Mouse (Mus musculus): ENCODE measurements around the gene Xntrpc. TPM values are rescaled to one million over a fixed set of nuclear protein-coding genes. Genes with fewer than 3 reads are reported as not detected.
A peak's percentile ranks its signal among the peaks of the same experiment; 100 is the strongest.

Xntrpc gene
- polyA plus RNA-seq, 1 experiment, result 1.9 TPM

DNA sequence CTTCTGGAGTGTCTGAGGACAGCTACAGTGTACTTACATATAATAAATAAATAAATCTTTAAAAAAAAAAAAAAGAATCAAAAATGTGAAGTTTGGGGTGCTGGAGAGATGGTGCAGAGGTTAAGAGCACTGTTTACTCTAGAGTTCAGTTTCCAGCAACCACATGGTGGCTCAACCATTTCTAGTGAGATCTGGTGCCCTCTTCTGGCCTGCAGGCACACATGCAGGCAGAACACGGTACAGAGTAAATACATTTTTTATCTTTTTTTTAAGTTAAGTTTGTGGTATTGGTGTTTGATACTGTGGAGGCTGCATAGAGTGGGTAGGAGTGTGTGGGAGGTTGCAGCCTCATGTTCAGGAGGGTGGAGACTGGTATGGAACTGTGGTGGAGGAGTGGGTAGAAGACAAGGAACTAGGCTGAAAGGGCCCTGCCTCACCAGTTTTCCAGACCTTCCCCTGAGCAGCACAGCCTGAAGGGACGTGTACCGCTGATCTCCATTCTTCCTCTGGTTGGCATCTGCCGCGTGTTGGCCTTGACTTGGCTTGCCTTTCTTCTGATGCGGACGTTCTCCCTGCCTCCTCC is 11.3 kb downstream of the Xntrpc start:
- H3K4me1 ChIP-seq (ENCODE audit: control insufficient read depth, insufficient read depth, low read length), result no peaks in the 10 kb centered on the region
- TF ChIP-seq POLR2A (IDR thresholded peaks at IDR 0.05; ENCODE audit: extremely low read depth, insufficient read depth, low read length) (no peak), CTCF (IDR thresholded peaks at IDR 0.05; ENCODE audit: extremely low read depth, insufficient read depth, low read length) (peak; percentile 50)
- H3K27ac ChIP-seq (ENCODE audit: insufficient read depth, low read length), result no peak overlapping the region
- H3K4me3 ChIP-seq (ENCODE audit: insufficient read depth, low read length), result no peak overlapping the region

DNA sequence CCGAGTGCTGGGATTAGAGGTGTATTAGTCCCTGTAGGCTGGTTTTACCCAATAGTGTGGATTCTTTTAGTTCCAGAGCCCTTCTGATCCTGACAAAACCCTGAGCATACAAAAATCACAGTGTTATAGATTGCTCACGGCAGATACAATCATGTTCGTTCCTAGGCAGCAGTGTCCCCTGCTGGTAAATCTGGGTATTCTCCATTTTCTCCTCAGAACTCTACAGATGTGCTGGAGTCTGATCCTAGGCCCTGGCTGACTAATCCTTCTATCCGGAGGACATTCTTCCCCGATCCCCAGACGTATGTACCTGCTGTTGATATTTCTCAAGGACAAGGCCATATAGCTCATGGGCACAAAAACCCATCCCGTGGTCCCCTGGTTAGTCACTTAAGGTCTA is 13.0 kb downstream of the Xntrpc start:
- Histone ChIP-seq H3K4me1 (ENCODE audit: control insufficient read depth, insufficient read depth, low read length) (no peaks in the 10 kb centered on the region), H3K27ac (ENCODE audit: insufficient read depth, low read length) (no peak overlapping the region), H3K4me3 (ENCODE audit: insufficient read depth, low read length) (no peak overlapping the region)
- TF ChIP-seq CTCF (IDR thresholded peaks at IDR 0.05; ENCODE audit: extremely low read depth, insufficient read depth, low read length) (peak; percentile 68), POLR2A (IDR thresholded peaks at IDR 0.05; ENCODE audit: extremely low read depth, insufficient read depth, low read length) (no peak)

DNA sequence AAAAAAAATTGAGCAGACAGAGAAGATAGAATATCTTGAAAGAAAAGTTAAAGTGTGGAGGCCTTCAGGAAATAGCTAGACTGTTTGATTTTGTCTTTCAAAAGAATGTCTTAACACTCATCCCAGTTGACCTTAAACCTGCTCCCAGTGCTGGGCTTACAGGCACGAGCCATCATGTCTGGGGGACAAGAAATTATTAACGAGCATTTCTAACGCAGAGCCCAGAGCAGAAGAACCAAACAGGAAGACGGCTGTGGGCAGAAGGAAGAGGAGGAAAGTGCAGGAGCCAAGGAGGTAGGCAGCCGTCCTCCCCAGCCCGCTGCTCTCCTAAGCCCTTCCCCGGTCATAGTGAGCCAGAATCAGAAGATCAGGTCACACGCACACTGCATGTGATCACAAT is 14.8 kb downstream of the Xntrpc start:
- no peaks in the 10 kb centered on the region for H3K4me1 ChIP-seq (ENCODE audit: control insufficient read depth, insufficient read depth, low read length)
- no peak overlapping the region for H3K4me3 ChIP-seq (ENCODE audit: insufficient read depth, low read length)
- TF ChIP-seq POLR2A (IDR thresholded peaks at IDR 0.05; ENCODE audit: extremely low read depth, insufficient read depth, low read length) (no peak), CTCF (IDR thresholded peaks at IDR 0.05; ENCODE audit: extremely low read depth, insufficient read depth, low read length) (no peak)
- no peak overlapping the region for H3K27ac ChIP-seq (ENCODE audit: insufficient read depth, low read length)

DNA sequence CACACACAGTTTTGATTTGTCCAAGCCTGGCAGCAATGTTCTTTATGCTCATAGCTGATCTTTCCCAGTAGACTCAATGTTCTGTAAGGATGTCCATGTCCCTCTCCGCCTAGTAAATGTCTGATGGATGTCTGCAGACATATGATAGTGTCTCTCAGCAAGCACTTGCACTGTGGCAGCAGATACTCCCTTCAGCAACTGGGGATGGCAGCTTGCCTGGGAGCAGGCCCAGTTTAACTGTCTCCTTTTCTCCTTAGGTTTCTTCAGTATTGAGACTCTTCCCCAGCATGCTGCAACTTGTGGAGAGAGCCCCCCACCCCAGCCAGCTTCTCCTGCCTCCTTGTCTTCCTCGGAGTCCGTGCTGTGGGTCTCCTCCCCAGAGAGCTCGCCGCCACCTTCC is 16.3 kb downstream of the Xntrpc start:
- Histone ChIP-seq H3K27ac (ENCODE audit: insufficient read depth, low read length) (no peak overlapping the region), H3K4me3 (ENCODE audit: insufficient read depth, low read length) (no peak overlapping the region), H3K4me1 (ENCODE audit: control insufficient read depth, insufficient read depth, low read length) (no peaks in the 10 kb centered on the region)
- no peak for TF ChIP-seq POLR2A (IDR thresholded peaks at IDR 0.05; ENCODE audit: extremely low read depth, insufficient read depth, low read length)
- no peak for TF ChIP-seq CTCF (IDR thresholded peaks at IDR 0.05; ENCODE audit: extremely low read depth, insufficient read depth, low read length)

DNA sequence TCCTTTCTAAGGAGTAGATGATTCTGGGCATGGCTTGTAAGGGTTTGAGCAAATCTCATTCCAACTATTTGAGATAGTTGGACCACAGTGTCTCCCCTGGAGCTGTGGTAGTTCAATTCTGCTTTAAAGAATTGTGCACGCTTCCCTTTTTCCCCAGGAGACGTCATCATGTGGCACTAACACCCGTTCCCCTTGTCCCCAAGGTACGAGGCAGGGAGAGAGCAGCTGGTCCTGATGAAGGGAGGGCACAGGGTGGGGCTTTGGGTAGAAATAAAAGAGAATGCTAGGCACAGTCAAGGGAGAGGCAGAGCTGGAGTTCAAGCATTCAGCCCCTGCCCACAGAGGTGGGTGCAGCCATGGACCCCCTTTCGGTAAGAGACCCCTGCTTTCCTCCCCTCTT is 17.3 kb downstream of the Xntrpc start, which contains the start of gene Trpc2:
TSS of gene Trpc2 (plus strand) at position 301 of the 400 bp plus-strand sequence.
- no peak for TF ChIP-seq POLR2A (IDR thresholded peaks at IDR 0.05; ENCODE audit: extremely low read depth, insufficient read depth, low read length)
- no peak for TF ChIP-seq CTCF (IDR thresholded peaks at IDR 0.05; ENCODE audit: extremely low read depth, insufficient read depth, low read length)
- Histone ChIP-seq H3K4me1 (ENCODE audit: control insufficient read depth, insufficient read depth, low read length) (no peaks in the 10 kb centered on the region), H3K4me3 (ENCODE audit: insufficient read depth, low read length) (no peak within 1 kb of the TSS), H3K27ac (ENCODE audit: insufficient read depth, low read length) (no peak within 1 kb of the TSS)

DNA sequence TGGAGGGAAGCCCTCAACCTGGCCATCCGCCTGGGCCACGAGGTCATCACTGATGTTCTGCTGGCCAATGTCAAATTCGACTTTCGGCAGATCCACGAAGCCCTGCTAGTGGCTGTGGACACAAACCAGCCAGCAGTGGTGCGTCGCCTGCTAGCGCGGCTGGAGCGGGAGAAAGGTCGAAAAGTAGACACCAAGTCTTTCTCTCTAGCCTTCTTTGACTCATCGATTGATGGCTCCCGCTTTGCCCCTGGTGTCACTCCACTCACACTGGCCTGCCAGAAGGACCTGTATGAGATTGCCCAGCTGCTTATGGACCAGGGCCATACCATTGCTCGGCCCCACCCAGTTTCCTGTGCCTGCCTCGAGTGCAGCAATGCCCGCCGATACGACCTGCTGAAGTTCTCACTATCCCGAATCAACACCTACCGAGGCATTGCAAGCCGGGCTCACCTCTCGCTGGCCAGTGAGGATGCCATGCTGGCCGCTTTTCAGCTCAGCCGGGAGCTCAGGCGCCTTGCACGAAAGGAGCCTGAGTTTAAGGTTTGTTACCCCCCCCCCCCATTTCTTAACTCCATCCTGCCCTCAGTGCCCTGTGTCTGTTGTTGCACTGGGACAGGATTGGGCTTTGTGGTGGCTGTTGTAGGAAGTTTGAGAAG is 18.7 kb downstream of the Xntrpc start:
- Histone ChIP-seq H3K27ac (ENCODE audit: insufficient read depth, low read length) (no peak overlapping the region), H3K4me3 (ENCODE audit: insufficient read depth, low read length) (no peak overlapping the region), H3K4me1 (ENCODE audit: control insufficient read depth, insufficient read depth, low read length) (no peaks in the 10 kb centered on the region)
- TF ChIP-seq POLR2A (IDR thresholded peaks at IDR 0.05; ENCODE audit: extremely low read depth, insufficient read depth, low read length) (no peak), CTCF (IDR thresholded peaks at IDR 0.05; ENCODE audit: extremely low read depth, insufficient read depth, low read length) (no peak)

DNA sequence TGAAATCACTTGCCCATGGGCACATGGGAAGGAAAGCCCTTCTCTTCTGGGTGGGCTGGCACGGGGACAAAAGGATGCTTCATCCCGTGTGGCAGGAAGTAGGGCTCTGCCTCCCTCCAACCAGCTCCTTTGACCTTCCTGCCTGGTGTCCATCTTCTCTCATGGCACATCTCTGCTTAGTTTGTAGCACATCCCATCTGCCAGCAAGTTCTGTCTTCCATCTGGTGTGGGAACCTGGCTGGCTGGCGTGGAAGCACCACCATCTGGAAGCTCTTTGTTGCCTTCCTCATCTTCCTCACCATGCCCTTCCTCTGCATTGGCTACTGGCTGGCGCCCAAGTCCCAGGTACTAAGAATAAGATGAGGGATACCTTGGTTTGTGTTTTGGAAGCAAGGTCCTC is 21.8 kb downstream of the Xntrpc start:
- TF ChIP-seq POLR2A (IDR thresholded peaks at IDR 0.05; ENCODE audit: extremely low read depth, insufficient read depth, low read length) (no peak), CTCF (IDR thresholded peaks at IDR 0.05; ENCODE audit: extremely low read depth, insufficient read depth, low read length) (no peak)
- Histone ChIP-seq H3K4me1 (ENCODE audit: control insufficient read depth, insufficient read depth, low read length) (no peaks in the 10 kb centered on the region), H3K27ac (ENCODE audit: insufficient read depth, low read length) (no peak overlapping the region), H3K4me3 (ENCODE audit: insufficient read depth, low read length) (no peak overlapping the region)

DNA sequence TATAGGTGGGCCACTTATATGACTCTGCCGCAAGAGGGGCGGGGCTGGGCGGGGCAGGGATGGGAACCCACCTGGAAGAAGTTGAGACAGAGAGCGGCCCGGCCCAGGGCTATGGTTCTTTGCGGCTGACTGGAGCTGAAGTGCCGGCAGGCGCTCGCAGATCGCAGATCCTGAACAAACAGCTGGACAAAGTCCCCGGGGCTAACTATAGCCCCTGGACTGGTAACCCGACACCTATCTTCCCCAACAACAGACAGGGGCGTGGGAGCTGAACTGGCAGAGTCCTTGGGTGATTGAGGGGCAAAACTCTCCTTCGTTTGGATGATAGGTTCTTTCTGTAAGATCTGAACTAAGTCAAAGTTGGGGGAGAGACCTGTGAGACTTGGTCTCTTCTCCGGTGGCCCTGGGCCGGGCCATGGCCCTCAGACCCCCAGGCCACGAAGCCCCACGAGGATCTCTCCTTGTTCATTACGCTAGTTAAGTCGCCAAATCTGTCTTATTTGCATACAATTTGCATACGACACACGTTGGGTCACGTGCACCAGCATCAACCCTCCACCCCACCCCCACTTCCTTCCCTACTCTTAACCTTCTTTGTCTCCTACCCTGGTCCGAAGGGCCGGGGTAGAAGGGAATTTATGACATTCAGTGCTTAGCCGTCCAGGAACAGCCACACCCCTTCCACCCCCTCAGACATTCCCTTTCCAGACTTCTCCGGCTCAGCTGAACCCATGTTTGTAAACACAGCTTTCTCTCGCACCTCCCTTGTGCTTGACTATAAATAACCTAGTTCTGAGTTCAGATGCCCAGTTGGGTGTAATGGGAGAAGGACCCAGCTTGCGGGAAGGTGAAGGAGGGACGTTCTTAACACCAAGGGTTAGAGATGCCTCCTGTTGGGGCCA is 34.5 kb downstream of the Xntrpc start:
- TF ChIP-seq CTCF (IDR thresholded peaks at IDR 0.05; ENCODE audit: extremely low read depth, insufficient read depth, low read length), result no peak
- TF ChIP-seq POLR2A (IDR thresholded peaks at IDR 0.05; ENCODE audit: extremely low read depth, insufficient read depth, low read length), result no peak
- Histone ChIP-seq H3K4me1 (ENCODE audit: control insufficient read depth, insufficient read depth, low read length) (no peaks in the 10 kb centered on the region), H3K4me3 (ENCODE audit: insufficient read depth, low read length) (no peak overlapping the region)

DNA sequence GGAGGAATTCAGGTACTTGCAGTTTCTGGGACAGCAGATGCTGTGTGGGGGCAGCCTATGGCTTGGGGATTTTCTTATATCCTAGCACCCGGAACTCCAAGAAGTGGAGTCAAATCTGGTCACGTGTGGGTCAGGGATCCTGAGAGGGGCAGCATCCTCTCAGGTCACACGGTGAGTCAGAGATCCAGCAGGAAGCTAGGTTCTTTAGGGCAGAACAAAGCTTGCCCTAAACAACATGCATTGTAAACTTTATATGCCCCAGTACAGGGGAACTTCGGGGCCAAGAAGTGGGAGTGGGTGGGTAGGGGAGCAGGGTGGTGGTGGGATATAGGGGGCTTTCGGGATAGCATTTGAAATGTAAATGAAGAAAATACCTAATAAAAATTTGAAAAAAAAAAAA is 35.4 kb downstream of the Xntrpc start:
- no peaks in the 10 kb centered on the region for H3K4me1 ChIP-seq (ENCODE audit: control insufficient read depth, insufficient read depth, low read length)
- no peak for TF ChIP-seq CTCF (IDR thresholded peaks at IDR 0.05; ENCODE audit: extremely low read depth, insufficient read depth, low read length)
- no peak for TF ChIP-seq POLR2A (IDR thresholded peaks at IDR 0.05; ENCODE audit: extremely low read depth, insufficient read depth, low read length)
- H3K4me3 ChIP-seq (ENCODE audit: insufficient read depth, low read length), result no peak overlapping the region
- H3K27ac ChIP-seq (ENCODE audit: insufficient read depth, low read length), result no peak overlapping the region

More for the DNA sequence above, 34.5 kb downstream of the Xntrpc start:
- no peak overlapping the region for H3K27ac ChIP-seq (ENCODE audit: insufficient read depth, low read length)
